Mouse (Mus musculus): ENCODE results near the gene Vrk3.
A peak's percentile ranks its signal among the peaks of the same experiment; 100 is the strongest.
"Not testable (repeated sequence)": the region's sequence is repeated elsewhere in the genome, so short reads cannot be mapped to it uniquely, and the experiment has no call there.

Gene Vrk3

DNA sequence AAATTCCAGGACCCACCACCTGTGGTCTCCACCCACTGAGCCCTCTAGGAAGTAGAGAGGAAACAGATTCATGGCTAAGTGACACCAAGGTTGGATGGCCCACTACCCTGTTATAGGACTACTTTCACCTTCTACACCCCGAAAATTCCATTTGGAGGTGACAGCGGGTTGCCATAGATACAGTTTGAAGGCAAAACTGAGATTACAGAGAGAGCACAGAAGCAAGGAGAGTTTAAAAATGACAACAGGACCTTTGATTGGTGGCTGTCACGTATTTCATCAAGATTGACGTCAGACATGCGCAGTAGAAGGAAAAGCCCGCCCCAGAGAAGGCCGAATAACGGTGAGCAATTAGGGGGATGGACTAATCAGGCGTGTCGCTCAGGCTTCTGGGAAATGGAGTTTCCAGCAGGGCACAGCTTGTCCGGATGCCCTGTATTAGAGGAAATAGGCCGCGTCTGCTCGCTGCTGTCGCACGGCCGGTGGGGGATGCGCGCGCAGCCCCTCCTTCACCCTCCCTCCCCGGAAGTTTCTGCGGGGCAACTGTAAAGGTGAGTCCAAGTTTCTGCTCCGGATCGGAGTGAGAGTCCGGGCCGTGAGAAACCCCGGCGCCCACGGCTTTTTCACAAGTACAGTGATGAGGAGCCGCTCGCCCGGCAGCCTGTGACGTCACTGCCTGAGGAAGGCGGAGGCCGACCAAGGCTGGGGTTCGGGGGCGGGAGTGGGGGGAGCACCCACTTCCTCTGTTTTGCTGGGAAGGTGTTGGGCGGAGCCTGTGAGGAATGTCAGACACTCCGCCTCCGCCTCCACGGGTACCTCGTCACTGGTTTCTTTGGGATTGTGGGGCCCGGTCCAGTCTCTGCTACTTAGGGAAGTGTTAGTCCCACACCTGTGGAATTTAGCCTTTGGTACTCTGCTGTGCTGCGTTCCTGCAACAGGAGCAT lies at the start of gene Vrk3:
TSS of gene Vrk3 (plus strand) at position 313 of the 944 bp plus-strand sequence.
- DNase-seq = peak; percentile 89 to 95

DNA sequence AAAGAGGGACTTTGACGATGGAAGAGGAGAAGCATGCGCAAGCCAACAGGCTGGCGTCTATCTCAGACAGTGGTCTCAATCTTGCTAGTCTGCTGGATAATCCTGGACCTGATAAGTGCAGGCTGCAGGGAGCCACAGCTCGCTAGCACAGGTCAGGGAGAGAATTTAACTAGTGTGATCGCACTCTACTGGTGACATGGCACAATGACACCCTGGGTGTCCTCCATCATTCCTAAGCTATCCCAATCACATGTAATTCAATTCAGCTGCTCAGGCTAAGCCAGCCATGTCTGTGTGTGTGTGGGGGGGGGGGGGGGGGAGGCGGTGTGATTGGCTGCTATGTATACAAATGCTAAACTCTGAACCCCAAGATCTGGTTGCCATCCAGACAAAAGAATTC lies 46.3 kb upstream of the Vrk3 start:
- DNase-seq = no peak

DNA sequence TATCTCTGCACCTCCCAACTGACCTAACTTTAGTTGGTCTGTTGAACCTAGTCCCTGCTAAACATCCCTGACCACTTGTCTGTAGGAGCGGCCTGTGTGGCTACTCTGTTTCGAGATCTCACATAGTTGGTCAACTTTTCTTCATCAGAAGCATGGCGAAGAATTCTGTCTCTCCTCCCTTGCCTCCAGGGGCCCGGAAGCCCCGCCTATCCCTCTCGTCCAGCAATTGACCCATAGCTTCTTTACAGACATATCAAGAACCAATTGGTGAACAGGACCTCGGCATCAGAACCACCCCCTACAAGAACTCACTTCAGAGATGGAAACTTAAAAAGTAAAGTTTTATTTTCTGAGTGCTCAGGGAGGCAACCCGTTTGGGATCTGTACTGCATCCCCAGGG lies 45.2 kb upstream of the Vrk3 start:
- DNase-seq = no peak

DNA sequence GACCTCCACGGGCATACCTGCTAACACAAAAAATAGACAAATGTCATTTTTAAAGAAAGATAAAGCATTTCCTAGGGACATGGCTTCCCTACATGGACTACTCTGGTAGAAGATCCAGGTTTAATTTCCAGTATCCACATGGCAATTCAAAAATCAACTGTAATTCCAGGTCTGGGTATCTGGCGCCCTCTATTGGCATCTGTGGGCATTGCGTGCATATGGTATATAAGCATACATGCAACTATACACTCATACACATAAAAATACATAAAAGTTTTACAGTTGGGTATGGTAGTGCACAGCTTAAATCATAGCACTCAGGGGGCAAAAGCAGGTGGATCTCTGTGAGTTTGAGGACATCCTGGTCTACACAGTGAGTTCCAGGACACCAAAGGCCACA lies 43.9 kb upstream of the Vrk3 start:
- no peak for DNase-seq

DNA sequence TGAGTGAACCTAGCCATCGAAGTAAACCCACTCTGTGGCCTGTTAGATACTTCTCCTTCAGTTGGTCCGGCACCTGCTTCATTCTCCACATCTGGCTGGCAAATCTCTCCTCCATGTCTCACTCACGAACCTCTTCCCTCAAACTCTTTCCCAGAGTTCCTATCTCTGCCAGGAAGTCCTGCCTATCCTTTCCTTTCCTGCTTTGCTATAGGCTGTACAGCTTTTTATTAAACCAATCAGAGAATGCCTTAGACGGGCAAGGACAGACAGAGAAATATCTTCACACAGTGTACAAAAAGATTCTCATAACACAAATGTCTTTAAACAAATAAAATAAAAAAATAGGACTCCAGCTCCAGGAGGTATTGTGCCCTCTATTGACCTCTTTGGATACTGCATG lies 43.1 kb upstream of the Vrk3 start:
- DNase-seq = no peak

DNA sequence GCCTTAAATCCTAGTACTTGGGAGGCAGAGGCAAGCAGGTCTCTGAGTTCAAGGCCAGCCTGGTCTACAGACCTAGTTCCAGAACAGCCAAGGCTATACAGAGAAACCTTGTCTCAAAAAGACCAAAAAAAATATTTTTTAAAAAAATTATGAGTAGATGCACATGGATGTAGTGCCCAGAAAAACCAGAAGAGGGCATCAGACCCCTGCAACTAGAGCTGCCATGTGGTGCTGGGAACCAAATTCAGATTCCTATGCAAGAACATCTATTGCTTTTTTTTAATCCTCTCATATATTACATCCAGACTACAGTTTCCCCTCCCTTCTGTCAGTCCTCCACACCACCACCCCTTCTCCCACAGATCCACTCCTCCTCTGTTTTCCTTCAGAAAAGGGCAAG lies 41.9 kb upstream of the Vrk3 start:
- DNase-seq = no peak

DNA sequence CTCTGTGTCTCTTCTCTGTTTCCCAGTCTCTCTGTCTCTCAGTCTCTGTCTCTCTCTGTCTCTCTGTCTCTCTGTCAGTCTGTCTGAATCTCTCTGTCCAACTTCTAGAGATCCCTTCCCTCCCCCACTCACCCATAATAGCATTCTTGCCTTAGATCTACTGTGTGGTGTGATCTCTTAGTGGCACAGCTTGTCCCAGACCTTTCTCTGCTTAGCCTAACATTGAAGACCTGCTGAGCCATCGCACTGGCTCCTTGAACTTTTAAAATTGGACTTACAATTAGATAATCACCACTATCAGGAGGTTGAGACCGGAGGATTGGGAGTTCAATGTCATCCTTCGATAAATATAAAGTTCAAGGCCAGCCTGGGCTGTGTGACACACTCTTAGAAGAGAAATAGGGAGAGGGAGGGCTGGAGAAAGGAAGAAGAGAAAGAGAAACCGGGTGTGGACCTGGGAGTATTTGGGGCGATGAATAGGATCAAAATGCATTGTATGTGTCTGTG lies 41.0 kb upstream of the Vrk3 start:
- no peak for DNase-seq

DNA sequence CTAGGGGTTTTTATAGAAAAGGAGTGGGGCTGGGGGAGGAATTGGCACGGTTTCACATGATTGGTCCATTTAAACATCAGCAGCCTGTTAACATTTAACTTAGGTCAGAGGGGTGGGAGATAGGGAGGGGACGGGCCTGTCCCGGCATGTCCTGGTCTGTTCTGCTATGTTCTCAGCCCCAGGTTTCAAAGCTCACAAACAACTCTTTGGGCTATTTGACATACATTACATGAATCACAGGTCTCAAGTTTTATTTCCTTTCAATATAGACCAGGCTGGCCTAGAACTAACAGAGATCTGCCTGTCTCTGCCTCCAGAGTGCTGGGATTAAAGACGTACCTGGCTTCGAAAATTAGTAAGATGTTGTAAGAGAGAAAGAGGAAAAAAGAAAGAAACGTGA lies 40.1 kb upstream of the Vrk3 start:
- not testable (repeated sequence) for DNase-seq

DNA sequence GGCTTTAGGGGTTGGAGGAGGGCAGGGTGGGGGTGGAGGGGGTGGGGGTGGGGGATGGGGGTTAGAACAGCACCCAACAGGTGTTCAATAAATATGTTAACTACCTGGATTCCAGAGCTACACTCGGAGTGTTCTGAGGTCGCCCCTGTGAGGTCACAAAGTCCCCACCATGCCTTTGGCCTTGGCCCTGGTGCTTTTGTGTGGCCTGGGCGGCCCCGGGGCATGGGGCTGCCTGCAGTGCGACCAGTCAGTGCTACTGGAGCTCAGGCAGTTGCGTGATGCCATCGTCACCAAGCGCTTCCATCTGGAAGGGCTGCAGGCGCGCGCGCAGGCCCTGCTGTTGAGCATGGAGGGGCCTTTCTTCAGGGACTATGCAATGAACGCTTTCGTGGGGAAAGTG lies 39.6 kb upstream of the Vrk3 start, which contains the start of gene Izumo2:
TSS of gene Izumo2 (plus strand) at position 169 of the 400 bp plus-strand sequence.
- DNase-seq = no peak

DNA sequence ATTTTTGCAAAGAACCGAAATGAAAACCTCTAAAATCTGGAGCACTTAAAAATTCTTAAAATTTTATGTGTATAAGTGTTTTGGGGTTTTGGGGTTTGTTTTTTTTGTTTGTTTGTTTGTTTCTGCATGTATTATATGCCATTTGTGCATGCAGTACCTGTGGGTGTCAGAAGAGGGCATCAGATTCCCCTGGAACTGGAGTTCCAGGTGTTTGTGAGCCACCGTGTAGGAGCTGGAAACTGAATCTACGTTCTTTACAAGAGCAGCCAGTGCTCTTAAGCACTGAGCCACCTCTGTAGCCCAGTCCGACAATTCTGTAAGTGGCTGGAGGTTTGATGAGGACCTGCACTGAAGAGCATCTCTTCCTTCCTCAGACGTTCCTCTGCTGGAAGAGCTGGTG lies 38.3 kb upstream of the Vrk3 start:
- no peak for DNase-seq

DNA sequence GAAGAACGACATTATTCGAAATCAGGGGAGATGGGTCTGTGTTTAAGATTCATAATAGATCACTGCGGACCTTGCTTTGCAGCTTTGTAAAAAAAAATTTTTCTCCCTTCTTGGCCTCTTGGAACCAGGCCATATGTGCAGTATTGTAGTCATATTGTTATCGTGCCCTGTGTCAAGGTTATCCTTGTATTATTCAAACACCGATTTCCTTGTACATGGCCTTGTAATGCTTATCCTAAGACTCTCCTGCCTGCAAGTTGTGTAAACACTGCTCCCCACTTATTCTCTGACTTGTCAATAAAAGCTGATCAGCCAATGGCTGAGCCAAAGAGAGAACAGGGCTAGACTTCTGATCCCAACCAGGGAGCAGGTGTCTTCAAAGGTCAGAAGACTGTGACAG lies 26.2 kb upstream of the Vrk3 start:
- DNase-seq = no peak

DNA sequence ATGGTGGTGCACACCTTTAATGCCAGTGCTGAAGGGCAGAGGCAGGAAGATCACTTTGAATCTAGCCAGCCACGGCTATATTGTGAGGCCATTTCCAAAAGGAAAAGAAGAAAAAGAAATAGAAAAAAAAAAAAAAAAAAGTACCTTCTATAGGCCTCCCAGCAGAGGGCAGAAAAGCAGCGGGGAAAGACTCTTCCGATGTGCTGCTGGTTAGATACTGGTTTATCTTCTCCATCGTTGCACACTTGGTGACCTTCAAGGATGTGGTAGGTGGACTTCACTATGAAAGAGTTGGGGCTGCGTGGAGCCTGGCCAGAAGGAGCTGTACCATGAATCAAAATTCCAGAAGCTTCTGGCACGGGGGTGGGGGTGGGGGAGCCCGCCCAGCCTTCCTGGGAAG lies 23.9 kb upstream of the Vrk3 start:
- DNase-seq = no peak

DNA sequence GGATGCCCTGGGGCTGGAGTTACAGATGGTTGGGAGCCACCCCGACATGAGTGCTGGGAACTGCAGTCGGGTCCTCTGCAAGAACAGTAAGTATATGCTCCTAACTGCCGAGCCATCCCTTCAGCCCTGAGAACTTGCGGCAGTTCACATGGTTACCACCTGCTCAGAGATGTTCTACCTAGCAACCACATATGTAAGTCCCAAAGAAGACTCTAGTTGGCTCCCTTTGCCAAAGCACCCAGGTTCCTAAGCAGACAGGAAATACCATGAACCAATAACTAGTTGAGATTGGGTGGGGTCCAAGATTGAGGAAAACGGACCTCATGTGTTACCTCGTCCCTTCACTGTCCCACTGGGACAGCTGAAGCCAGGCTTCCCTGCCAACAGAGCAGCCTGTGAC lies 21.9 kb upstream of the Vrk3 start:
- no peak for DNase-seq

DNA sequence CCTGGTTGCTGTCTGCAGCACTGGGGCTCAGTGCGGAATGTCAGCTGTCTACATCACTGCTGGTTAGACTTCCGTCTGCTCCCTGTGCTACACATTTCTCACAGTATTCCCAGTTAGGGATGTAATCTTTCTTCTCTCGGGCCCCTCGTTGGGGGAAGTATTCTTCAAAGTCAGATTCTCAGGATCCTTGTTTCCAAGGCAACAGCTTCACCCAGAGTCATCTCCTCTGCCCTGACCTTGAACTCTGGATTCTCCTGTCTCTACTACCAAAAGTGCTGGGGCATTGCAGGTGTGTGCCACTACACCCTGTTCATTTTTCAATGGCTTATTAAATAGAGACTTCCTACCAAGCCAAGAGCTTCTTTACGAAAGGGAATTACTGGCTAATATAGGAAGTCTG lies 21.1 kb upstream of the Vrk3 start:
- no peak for DNase-seq

DNA sequence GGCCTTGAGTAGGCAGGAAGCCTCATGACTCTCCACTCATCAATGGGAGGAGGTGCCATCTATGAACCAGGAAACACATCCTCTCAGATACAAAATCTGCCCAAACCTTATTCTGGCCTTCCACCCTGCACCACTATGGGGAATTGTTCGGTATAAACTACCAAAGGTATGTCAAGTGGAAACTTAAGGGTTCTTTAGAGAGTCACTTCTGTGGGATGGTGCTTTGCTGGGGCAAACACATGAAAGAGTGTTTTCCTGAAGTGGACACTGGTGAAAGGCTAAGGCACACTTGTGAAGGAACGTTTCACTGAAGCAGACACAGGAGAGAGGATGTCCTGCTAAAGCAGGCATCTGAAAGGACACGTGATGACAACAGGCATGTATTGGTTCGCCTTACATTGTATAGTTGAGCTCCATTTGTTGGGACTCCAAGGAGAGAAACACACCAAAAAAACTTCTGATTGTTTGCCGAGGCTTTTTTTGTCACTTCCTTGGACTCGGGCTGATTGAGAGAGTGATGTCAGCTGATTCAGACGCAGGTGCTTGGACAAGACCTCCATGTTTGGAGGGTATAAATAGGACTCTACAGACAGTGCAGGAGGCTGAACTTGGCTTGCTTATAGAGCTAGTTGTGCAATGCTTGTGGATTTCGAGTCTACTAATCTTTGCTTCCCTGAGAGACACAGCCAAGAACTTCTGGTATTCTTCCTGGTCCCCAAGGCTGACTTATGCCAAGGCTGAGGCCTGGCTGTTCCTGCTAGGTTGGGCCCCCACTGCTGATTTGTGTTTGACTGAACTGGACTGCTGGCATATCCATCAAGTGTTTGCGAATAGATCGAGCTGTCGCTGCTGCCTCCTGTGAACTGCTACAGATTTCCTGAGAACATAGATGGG lies 19.9 kb upstream of the Vrk3 start:
- DNase-seq = no peak

DNA sequence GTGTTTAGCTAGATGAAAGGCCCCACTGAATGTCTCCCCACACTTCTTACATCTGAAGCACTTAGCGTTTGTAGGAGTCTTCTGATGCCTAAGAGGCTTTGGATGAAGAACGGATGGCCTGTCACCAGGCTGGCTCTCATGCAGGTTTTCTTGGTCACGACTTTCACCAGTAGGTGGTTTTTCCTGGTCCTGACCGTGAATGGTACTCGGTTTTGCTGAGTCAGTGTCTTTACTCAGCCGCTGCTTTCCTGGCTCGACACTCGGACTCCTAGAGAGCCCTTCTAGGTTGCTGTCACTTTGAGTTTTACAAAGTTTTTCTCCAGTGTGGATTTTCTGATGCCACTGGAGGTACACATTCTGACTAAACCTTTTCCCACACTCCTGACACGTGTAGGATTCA lies 14.5 kb upstream of the Vrk3 start:
- DNase-seq = no peak

DNA sequence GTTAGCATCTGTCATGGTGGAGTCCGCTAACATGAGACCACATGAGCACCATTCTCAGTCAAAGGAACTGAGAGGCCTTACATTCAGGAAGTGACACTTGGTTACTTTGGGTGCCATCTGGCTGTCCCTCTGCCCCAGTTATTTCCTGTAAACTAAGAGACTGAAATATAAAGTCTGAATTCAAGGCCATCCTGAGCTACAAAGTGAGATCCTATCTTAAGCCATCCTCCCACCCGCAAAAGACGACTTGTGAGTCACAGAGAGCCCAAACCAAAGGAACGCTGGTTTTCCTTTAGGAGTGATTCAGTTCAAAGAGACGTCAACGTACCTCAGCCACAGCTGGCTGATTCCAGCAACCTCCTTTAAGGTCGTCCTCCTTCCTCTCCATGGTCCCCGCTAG lies 6.9 kb upstream of the Vrk3 start:
- no peak for DNase-seq

DNA sequence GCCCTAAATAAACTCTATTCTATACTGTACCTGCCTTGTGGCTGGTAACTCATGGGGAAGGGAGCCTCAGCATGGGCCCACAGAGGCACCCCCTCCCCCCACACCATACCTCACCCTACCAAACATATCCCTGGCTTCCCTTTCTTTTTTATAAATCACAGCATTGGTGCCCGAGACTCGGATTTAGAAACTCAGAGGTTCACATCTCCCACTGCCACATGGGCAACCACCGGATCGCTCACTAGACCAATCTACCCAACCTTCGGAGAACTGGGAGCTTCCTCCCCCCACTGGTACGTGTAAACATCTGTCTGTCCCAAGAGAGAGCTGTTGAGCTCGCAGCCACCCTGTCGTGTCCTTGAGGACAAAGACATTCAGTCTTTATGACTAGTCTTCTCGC lies 3.9 kb upstream of the Vrk3 start:
- DNase-seq = no peak

DNA sequence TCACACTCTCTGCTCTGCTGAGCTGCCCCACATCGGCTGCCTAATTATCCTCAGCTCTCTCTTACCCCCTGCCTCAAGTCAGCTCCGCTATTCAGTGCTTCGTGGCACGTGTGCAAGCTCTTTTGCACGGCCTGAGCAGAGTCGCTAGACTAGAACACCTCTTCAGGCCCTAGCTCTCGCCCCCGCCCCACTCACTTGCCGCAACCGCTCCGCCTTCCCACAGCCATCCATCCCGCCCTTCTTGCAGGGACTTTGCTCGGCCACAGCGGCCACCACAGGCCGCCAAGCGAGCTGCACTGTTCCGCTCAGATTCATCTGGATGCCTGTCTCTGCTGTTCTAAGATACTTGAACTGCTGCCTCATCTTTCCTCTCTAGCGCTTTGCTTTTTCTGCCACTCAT lies 3.1 kb upstream of the Vrk3 start:
- DNase-seq = peak; percentile 64 to 67

DNA sequence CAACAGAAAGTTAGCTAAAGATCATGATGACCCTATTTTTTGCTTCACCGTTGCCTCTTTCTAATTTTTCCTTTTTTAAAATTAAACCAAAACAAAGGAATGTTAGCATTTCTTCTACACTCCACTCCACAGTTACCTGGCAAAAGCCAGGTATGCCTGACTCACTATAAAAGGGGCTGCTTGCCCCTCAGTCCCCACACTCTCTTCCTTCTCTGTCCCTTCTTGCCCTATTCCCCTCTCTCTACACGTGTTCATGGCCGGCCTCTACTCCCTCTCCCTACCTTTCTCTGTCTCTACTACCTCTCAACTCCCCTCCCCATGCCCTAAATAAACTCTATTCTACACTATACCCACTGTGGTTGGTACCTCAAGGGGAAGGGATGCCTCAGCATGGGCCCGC lies 1.1 kb upstream of the Vrk3 start:
- no peak for DNase-seq

DNA sequence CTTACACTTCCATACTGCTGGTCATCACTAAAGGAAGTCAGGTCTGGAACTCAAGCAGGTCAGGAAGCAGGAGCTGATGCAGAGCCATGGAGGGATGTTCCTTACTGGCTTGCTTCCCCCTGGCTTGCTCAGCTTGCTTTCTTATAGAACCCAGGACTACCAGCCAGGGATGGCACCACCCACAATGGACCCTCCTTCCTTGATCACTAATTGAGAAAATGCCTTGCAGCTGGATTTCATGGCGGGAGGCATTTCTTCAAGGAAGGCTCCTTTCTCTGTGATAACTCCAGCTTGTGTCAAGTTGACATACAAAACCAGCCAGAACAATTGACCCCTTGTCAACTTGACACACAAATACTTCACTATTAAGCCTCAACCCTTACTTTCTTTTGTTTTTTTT lies 2.7 kb downstream of the Vrk3 start, which contains the start of gene Zfp473:
TSS of gene Zfp473 (minus strand) at position 101 of the 400 bp plus-strand sequence.
- not testable (repeated sequence) for DNase-seq

DNA sequence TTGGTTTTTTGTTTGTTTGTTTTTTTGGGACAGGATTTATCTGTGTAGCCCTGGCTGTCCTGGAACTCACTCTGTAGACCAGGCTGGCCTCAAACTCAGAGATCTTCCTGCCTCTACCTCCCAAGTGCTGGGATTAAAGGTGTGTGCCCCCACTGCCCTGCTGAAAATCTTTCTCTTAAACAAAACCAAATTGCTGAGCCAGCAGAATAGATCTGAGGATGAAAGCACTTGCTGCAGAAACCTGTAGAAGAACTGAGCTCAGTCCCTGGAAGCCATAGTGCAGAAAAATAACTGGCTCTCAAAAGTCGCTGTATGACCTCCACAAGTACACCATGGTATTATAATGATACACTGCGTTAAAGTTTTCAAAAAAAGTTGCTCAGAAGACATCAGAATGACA lies 9.0 kb downstream of the Vrk3 start:
- DNase-seq = no peak

DNA sequence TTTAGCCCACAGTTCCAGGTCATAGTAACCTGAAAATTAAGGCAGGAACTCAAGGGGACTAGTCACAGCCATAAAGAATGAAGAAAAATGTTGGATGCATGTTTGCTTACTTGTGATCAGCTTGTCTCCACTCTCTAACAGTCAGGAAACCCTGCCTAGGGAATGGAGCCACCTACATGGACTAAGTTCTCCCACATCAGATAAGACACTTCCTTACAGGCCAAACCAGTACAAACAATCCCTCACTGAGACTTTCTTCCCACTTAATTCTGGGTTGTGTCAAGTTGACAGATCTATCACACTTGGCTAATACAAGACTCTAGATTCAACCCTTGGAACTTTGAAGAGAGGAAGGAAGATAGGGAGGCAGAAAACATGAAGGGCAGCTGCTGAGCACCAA lies 12.2 kb downstream of the Vrk3 start:
- no peak for DNase-seq

DNA sequence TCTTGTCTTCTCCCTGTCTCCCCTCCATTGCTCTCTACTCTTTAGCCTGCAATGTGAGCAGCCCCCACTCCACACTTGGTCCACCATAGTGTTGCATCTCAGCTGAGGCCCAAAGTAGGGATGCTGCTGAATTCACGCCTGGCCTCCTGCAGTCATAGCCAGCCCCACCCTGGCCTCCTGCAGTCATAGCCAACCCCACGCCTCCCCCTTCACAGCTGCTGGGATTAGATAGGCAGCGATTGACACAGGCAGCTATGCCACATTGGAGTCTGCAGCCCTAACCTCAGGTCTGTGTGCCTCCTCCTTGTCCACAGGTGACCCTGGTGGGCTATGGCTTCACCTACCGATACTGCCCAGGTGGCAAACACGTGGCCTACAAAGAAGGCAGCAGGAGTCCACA lies 19.9 kb downstream of the Vrk3 start:
- DNase-seq = no peak

Data from thymus, adult 18-20 months (tissue).